Mouse (Mus musculus): ENCODE results near the gene Hoxa3. TPM values are rescaled to one million over a fixed set of nuclear protein-coding genes. Genes with fewer than 3 reads are reported as not detected.

Gene Hoxa3
- polyA plus RNA-seq, 1 experiment from 2014 or later: not detected

DNA sequence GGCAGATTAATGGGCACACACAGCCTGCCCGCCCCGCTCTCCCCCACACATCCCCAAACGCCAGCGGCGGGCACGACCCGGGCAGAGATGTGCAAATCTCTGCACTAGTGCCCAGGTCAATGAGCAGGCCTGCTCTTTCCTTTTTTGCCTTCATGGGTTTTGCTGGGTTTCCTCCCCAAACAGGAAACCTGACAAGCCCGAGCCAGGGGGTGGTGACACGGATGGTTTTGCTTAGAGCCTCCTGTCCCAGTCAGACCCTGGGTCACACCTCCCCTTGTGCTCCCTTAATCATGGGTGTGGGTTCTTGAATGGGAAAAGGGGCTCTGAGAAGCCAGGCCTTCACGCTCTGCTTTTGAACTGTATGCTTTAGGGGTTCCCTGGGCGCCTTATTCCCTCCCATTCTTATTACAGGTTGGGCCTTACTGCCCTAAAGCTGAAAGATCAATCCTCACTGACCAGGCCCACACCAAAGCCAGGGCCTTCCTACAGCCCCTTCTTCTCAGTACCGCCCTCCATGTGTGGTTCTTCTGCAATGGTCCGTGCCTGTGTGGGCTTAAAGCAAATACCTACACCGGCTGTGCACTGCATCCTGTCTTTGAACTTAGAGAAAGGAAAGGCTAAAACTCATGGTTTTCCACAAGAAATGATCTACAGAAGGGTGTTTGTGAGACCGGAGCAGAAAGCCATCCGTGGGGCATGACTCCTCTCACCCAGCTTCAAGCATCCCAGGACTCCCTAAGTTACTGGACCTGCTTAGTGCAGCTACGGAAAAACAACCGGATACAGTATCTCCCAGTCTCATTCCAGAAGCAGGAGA lies 4.1 kb downstream of the Hoxa3 start:
- peaks cover 14% of the 10 kb centered on the region for H3K4me1 ChIP-seq
- no peak overlapping the region for H3K27ac ChIP-seq (replicated peaks)
- H3K36me3 ChIP-seq: no peaks in the 10 kb centered on the region
- WGBS: 3% methylated on average over 18 of the region's 18 CpGs
- H3K4me3 ChIP-seq: peak overlapping the region; percentile 18; the same call in 1 of the 2 replicates
- H3K27me3 ChIP-seq (ENCODE audit: low read depth, poor library complexity, severe bottlenecking): peaks cover 100% of the 10 kb centered on the region
- DNase-seq (ENCODE audit: low spot score): no peak
- no peaks in the 10 kb centered on the region for H3K9me3 ChIP-seq (replicated peaks)

DNA sequence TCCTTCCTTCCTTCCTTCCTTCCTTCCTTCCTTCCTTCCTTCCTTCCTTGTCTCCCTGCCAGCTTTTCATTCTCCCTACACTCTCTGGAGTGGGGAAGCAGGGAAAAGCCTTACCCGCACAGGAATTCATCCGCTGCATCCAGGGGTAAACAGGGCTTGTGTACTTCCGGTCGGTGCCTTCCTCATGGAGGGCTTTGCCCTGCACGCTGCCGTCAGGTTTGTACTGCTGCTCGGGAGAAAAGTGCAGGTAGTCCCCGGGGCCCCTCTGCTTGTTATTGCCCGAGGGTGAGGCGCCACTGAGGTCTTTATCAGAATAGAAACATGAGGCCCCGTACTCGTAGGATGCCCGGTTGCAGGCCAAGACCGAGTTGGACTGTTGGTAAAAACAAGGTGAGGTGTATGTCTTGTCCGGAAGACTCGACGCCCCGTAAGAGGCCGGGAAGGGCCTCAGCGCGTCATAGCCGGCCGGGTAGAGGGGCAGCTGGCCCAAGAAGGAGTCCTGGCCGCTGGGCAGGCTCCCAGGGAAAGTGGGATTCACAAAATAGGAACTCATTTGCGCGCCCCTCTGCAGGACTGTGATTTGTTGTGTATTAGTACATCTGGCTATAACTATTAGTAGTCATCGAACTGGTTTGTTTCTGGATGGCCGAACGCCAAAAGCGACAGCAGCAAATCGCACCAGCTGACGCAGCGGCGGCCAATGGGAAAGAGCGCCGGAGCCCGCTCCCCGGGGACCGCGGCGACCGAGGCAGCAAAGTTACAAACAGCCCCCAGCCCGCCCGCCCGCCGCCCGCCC lies 4.9 kb downstream of the Hoxa3 start, which contains the start of gene Hoxa6:
TSS of gene Hoxa6 (minus strand) at position 651 of the 796 bp plus-strand sequence.
- peaks cover 22% of the 10 kb centered on the region for H3K4me1 ChIP-seq
- H3K4me3 ChIP-seq: peak within 1 kb of the TSS; percentile 18; the same call in 1 of the 2 replicates
- peaks cover 100% of the 10 kb centered on the region for H3K27me3 ChIP-seq (ENCODE audit: low read depth, poor library complexity, severe bottlenecking)
- DNase-seq (ENCODE audit: low spot score): no peak
- H3K9me3 ChIP-seq (replicated peaks): no peaks in the 10 kb centered on the region
- H3K36me3 ChIP-seq: no peaks in the 10 kb centered on the region
- WGBS: under 1% methylated on average over 47 of the region's 47 CpGs
- no peak within 1 kb of the TSS for H3K27ac ChIP-seq (replicated peaks)

DNA sequence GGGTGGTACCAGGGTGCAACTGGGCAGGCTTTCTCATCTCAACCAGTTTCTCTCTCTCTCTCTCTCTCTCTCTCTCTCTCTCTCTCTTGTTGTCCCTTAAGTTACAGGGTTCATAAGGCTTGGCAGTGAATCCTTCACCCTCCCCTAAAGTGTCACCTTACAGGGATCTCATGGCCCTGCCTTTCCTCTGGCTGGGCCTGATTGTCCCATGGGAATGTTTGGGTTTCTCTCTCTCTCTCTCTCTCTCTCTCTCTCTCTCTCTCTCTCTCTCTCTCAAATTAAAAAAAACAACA lies 5.5 kb downstream of the Hoxa3 start:
- no peak overlapping the region for H3K4me3 ChIP-seq
- H3K27me3 ChIP-seq (ENCODE audit: low read depth, poor library complexity, severe bottlenecking): peaks cover 100% of the 10 kb centered on the region
- no peaks in the 10 kb centered on the region for H3K36me3 ChIP-seq
- H3K27ac ChIP-seq (replicated peaks): no peak overlapping the region
- H3K4me1 ChIP-seq: peaks cover 24% of the 10 kb centered on the region
- DNase-seq (ENCODE audit: low spot score): no peak
- H3K9me3 ChIP-seq (replicated peaks): no peaks in the 10 kb centered on the region

DNA sequence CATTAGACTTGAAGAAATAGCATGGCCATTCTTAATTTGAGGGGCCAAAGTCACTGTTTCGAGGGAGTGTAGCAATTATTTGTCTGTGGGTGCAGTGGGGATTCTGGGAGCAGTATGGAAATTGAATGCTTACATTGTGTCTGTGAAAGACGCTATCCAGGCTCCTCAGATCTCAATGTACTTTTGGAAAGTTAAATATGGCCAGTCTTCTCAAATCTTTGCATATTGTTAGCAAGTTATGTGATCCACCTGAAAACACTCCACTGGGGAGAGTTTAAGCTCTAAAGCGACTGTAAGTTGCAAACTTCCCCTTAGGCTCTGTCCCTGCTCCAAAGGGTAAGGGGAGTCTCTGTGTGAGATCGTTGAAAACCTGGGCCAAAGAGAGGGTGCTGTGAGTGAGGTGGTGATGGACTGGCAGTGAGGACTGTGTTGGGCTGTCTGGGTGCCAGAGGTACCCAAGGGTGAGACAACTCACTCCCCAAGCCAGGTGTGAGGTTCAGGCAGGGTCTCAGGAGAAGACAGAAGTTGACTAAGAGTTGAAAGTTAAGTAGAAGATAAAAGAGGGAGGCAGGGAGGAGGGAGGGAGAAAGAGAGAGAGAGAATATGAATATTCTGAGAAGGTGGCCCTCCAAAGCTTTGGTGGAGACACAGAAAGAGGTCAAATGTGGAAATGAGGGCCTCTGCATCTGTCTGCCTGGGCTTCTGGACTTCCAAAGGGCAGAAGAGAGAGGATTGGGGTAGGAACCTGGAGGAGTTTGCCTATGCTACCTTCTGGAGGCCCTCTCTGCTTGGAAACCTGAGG lies 6.1 kb downstream of the Hoxa3 start:
- DNase-seq (ENCODE audit: low spot score): no peak
- Histone ChIP-seq H3K27ac (replicated peaks) (no peak overlapping the region), H3K4me3 (no peak overlapping the region), H3K27me3 (ENCODE audit: low read depth, poor library complexity, severe bottlenecking) (peaks cover 100% of the 10 kb centered on the region), H3K9me3 (replicated peaks) (no peaks in the 10 kb centered on the region), H3K4me1 (peaks cover 24% of the 10 kb centered on the region), H3K36me3 (no peaks in the 10 kb centered on the region)
- 4% methylated on average over 4 of the region's 4 CpGs for WGBS

DNA sequence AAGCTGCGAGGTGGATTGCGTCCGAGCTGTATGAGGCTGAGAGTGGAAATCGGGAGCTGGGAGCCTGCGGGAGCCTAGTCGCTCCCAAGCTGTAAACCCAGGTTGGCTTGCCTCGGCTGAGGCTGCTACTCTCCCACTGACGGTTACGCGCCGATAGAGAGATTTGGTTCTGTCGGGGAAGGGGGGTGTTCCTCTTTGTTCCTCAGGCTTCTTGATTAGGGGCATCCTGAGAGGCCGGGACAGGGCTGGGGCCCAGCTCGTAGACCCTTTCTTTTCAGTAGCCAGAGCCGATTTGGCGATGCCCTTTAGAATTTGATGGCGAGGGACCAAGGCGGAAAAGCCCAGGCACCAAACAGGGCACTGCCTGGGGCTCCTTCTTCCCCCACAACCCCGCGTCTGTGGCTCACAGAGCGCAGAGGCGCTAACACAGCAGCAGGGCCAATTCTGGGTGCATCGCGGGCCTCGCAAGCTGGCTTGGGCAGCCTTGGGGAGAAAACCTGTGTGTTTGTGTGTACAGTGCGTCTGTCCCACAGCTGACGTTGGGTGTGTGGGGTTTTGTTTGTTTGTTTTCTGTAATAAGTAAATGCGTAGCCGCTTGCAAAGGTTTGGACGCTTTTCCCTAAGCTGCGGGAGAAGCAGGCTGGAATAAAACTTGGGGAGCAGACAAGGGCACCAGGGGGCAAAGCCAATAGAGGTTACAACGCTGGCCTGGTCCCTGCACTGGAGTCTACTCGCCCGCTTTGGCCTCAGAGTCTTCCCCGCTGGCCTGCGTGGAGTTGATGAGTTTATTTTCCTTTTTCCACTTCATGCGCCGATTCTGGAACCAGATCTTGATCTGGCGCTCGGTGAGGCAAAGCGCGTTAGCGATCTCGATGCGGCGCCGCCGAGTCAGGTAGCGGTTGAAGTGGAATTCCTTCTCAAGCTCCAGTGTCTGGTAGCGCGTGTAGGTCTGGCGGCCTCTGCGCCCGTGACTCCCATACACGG lies 7.2 kb downstream of the Hoxa3 start:
- no peaks in the 10 kb centered on the region for H3K36me3 ChIP-seq
- no peaks in the 10 kb centered on the region for H3K9me3 ChIP-seq (replicated peaks)
- H3K4me1 ChIP-seq: peaks cover 19% of the 10 kb centered on the region
- H3K27ac ChIP-seq (replicated peaks): no peak overlapping the region
- 1% methylated on average over 55 of the region's 55 CpGs for WGBS
- H3K27me3 ChIP-seq (ENCODE audit: low read depth, poor library complexity, severe bottlenecking): peaks cover 100% of the 10 kb centered on the region
- H3K4me3 ChIP-seq: no peak overlapping the region
- peak; percentile 51 for DNase-seq (ENCODE audit: low spot score)

DNA sequence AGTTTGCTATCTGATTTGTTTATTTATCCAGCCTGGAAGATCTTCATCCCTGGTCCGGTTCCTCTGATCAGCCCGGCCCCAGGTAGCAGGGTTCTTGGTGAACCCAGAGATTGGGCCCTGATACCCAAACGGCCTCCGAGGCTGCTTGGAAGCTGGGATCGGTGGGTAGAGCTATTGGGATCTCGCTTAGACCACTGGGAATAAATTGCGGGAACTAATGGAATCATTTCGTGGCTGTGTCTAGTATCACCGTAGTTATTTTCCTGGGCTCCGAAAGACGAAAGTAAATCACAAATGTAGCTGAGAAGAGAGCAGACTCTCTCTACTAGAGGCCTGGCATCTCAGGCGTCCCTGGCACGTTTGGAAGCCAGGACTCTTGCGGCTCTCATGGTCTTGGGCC lies 7.9 kb downstream of the Hoxa3 start:
- Histone ChIP-seq H3K36me3 (no peaks in the 10 kb centered on the region), H3K4me1 (peaks cover 19% of the 10 kb centered on the region), H3K4me3 (no peak overlapping the region), H3K27me3 (ENCODE audit: low read depth, poor library complexity, severe bottlenecking) (peaks cover 100% of the 10 kb centered on the region), H3K9me3 (replicated peaks) (no peaks in the 10 kb centered on the region), H3K27ac (replicated peaks) (no peak overlapping the region)
- WGBS: 3% methylated on average over 14 of the region's 14 CpGs
- no peak for DNase-seq (ENCODE audit: low spot score)

DNA sequence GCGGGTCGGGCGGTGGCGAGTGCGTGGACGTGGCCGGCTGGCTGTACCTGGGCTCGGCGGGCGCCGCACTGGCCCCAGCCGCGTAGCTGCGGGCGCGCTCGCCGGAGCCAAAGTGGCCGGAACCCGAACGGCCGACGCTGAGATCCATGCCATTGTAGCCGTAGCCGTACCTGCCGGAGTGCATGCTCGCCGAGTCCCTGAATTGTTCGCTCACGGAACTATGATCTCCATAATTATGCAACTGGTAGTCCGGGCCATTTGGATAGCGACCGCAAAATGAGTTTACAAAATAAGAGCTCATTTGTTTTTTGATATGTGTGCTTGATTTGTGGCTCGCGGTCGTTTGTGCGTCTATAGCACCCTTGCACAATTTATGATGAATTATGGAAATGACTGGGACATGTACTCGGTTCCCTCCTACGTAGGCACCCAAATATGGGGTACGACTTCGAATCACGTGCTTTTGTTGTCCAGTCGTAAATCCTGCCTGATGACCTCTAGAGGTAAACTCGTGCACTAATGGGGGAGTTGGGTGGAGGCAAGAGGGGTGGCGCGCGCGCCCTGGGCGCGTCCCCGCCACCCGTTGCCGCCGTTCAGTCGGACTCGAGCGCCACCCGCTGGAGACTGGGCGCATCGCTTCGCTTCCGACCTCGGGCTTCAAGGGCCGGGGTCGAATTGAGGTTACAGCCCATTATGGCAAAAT lies 8.9 kb downstream of the Hoxa3 start, which contains the start of gene Hoxa5:
TSS of gene Hoxa5 (minus strand) at position 538 of the 703 bp plus-strand sequence.
- no peaks in the 10 kb centered on the region for H3K36me3 ChIP-seq
- WGBS: under 1% methylated on average over 65 of the region's 65 CpGs
- H3K9me3 ChIP-seq (replicated peaks): no peaks in the 10 kb centered on the region
- H3K27ac ChIP-seq (replicated peaks): no peak within 1 kb of the TSS
- H3K4me3 ChIP-seq: peak within 1 kb of the TSS; percentile 31
- peaks cover 19% of the 10 kb centered on the region for H3K4me1 ChIP-seq
- no peak for DNase-seq (ENCODE audit: low spot score)
- peaks cover 100% of the 10 kb centered on the region for H3K27me3 ChIP-seq (ENCODE audit: low read depth, poor library complexity, severe bottlenecking)

DNA sequence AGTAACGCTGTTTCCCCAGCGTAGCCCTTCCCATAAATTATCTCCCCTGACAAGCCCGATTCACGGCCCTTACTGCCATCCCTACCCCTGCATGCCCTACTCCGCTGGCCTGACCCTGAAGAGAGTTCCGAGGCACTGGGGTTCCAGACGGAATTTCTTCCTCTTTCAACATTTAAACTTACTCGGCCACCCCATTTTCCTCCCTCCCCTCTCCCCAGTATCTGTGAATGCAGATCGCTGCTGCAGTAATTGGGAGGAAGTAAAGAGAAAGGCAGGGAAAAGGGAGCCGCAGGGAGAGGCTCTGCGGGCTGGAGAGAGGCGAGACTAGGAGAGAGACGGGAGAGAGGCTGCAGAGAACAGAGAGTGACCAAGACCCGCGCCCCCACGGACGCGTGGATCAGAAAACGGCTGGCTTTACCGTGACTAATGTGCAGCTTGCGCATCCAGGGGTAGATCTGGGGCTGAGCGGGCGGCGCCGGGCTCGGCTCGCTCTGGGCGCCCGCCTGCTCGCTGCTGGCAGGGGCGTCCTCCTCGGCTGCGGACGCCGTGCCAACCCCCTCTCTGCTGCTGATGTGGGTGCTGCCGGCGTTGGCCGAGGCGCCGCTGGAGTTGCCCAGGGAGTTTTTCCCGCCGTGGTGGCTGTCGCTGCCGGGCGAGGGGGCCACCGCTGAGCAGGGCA lies 9.6 kb downstream of the Hoxa3 start:
- no peak overlapping the region for H3K27ac ChIP-seq (replicated peaks)
- DNase-seq (ENCODE audit: low spot score): peak; percentile 72
- peaks cover 100% of the 10 kb centered on the region for H3K27me3 ChIP-seq (ENCODE audit: low read depth, poor library complexity, severe bottlenecking)
- under 1% methylated on average over 46 of the region's 46 CpGs for WGBS
- no peaks in the 10 kb centered on the region for H3K36me3 ChIP-seq
- no peaks in the 10 kb centered on the region for H3K9me3 ChIP-seq (replicated peaks)
- peak overlapping the region; percentile 31 for H3K4me3 ChIP-seq
- H3K4me1 ChIP-seq: peaks cover 16% of the 10 kb centered on the region

DNA sequence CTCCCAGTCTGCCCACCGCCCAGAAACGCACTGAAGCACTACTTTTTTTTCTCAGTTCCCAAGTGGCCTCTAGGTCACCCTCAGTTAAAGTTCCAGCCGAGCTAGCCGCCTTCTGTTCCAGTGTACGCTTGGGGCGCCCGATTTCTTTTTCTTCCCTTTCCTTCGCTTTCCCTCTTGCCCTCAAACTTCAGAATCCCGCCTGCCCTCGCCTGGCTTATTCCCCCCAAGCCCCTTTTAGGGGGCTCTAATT lies 10.1 kb downstream of the Hoxa3 start:
- H3K4me1 ChIP-seq: peaks cover 15% of the 10 kb centered on the region
- no peak overlapping the region for H3K27ac ChIP-seq (replicated peaks)
- WGBS: 0% methylated on average over 10 of the region's 10 CpGs

DNA sequence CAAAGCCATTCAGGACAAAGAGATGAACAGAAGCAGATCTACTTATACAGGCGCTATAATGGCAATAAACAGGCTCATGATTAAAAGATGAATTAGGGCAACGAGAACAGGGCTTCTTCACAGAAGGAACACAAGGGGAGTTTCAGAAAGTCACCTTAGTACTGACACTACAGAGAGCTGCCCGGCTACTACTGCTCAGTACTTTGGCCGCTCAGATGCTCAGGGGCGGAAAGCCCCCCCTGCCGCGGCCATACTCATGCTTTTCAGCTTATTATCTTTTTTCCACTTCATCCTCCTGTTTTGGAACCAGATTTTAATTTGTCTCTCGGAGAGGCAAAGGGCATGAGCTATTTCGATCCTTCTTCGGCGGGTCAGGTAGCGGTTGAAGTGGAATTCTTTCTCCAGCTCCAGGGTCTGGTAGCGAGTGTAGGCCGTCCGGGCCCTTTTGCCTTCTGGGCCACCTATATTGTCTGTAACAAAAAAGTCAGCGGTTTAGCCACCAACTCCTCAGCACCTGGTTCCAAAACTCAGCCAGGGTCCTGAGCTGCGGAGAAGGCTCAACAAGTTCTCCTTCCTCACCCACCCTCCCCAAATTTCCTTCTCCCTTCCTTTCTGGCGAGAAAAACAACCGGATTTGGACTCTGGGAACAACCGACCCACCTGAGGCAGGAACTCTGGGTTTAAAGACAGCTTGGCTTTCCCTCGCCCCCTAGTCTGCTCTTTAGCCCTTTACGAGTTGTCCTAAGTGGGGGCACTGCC lies 10.6 kb downstream of the Hoxa3 start:
- peaks cover 100% of the 10 kb centered on the region for H3K27me3 ChIP-seq (ENCODE audit: low read depth, poor library complexity, severe bottlenecking)
- no peak for DNase-seq (ENCODE audit: low spot score)
- H3K4me3 ChIP-seq: no peak overlapping the region
- H3K36me3 ChIP-seq: no peaks in the 10 kb centered on the region
- peaks cover 15% of the 10 kb centered on the region for H3K4me1 ChIP-seq
- no peaks in the 10 kb centered on the region for H3K9me3 ChIP-seq (replicated peaks)
- 2% methylated on average over 22 of the region's 22 CpGs for WGBS
- H3K27ac ChIP-seq (replicated peaks): no peak overlapping the region

More for the DNA sequence above, 10.1 kb downstream of the Hoxa3 start:
- Histone ChIP-seq H3K9me3 (replicated peaks) (no peaks in the 10 kb centered on the region), H3K4me3 (no peak overlapping the region), H3K27me3 (ENCODE audit: low read depth, poor library complexity, severe bottlenecking) (peaks cover 100% of the 10 kb centered on the region), H3K36me3 (no peaks in the 10 kb centered on the region)
- peak; percentile 60 for DNase-seq (ENCODE audit: low spot score)

Measured in midbrain, embryonic 10.5 days (tissue).